Mouse (Mus musculus) cerebellum, adult 9-11 months (tissue): ENCODE data around the gene Rab31.

Source experiments
- DNase-seq: peaks from one replicate; pipeline ENCODE4 v3.0.0; 2022

Gene Rab31

DNA sequence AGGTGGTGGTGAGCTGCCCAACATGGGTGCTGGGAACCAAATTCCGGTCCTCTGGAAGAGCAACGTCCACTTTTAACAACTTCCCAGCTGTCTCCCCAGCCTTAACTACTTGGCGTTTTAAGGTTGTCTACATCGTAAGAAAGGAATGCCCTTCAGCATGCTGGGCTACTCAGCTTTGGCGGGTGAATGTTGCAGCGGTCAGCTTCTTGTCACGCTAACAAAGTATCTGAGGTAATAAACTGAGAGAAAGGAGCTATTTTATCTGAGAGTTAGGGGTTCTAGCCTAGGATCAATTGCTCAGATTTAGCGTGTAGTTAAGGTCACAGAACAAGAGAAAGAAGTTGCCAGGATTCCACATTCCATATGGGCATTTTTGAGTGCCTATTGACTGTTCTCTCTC lies 71.2 kb downstream of the Rab31 start:
- no peak for DNase-seq

- DNase-seq, result no peak
These were observed 72.5 kb downstream of the Rab31 start for GRCm38 (mm10) chr17:65700060-65700459.

DNA sequence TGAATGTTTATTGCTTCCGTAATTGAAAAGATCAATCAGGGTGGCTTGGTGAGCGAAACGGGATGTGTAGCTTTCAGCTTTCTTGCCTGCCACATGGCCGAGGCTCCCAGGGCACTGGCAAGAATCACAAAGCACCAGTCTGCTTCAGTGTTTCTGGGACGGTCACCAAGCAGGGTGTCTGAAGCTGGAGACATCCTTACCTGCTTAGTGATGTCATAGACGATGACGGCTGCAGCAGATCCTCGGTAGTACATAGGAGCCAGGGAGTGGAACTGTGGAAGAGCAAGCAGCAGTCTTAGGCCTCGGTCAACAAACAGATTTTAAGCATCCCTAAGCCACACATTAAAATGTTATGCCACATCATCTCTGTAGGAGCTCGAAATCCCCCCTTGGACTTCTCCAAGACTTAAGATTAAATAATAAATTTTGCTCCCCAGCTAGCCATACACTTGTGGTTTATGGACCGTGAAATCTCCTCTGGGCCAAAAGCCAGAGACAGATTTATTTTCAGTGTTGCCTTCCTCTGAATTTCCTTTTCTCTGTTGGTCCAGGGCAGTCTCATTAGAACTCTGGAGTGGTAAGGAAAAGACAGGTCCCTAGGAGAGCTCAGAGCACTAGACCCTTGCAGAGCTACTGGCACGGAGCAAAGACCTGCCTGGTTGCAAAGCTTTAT lies 74.6 kb downstream of the Rab31 start:
- DNase-seq, result peak; percentile 57

GRCm38 (mm10) chr17:65696939-65697338 lies 75.6 kb downstream of the Rab31 start:
- DNase-seq, result no peak

DNA sequence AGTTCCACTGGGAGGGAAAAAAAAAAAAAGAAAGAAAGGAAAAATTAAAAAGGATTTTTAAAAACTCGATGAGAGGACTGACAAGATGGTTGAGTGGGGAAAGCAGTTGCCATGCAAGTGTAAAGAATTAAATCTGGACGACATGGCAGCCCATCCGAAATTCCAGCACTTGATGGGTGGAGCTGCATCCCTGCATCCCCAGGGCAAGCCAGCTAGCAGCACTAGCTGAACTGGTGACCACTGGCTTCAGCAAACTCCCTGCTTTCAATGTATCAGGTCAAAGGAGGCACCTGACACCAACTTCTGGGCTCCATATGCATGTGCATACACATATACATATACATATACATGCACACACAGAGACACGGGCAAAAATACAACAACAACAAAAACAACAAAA lies 80.3 kb downstream of the Rab31 start:
- no peak for DNase-seq

- peak; percentile 95 for DNase-seq
These were observed 88.8 kb downstream of the Rab31 start for GRCm38 (mm10) chr17:65683731-65684130.

DNA sequence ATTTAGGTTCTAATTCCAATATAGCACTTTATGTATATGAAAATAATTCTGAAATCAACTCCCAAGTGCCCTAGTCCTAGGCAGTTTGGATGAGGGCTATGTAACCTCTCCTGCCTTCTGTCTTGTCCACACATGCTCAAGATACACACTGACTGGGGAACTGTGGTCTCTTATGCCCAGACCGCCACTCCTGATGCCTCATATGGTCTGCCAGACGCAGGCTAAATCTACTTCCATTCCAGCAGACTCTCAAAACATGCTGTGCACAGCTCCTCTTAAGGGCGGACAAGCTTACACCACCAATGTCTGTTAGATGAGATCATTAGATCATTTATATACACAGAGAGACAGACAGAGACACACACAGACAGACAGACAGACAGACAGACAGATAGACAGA lies 89.2 kb downstream of the Rab31 start:
- DNase-seq, result no peak

DNA sequence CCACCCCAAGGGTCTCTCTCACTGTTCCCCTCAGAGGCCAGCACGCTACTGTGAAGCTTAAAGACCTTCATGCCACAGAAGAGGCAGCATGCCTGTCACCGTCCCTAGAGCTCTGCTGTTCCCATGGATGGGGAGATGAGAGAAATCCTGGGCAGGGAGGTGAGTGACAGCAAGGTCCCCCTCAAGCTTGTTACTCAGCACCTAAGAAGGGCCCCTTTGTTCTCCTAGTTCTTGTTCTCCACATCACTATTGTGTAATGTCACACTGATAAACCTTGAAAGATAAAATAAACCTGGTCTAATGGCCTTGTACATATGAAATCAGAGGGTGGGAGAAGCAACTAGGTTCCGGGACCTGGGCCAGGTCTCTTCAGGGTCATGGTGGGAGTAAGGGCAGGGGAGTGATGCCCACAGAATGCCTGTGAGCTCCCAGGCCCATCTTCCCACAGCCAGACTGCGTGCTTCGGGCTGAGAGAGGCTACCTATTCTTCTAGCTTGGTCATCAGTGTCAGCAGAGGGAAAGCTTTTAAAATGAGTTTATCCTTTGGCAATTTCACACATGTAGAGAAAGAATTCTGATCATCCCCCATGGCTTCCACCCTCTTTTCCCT lies 90.4 kb downstream of the Rab31 start:
- DNase-seq, result no peak

- no peak for DNase-seq
These were observed 91.0 kb downstream of the Rab31 start for GRCm38 (mm10) chr17:65681516-65681915.

DNA sequence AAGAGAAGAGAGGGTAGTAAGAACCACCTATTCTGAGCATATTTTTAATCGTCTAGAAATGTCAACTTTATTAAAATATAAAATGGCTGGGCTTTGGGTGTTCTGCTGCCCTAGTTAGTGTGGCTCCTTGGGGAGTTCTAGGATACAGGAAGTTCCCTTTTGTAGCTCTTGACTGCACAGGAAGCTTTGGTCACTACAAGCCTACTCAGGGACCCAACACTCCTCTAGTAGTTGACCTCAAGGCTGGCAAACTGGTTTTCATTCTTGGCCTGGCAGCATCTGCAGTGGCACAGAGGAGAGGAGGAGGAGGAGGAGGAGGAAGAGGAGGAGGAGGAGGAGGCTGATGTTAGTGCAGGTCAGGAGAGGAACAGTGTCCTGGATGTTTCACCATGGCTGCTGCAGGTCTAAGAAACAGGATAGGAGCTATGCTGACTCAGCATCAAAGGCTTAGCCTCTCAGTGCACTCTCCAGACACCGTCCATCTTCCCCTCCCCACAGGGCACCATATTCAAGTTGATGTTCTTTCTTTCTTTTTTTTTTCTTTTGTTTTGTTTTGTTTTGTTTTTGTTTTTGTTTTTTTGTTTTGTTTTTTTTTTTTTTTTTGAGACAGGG lies 91.6 kb downstream of the Rab31 start:
- DNase-seq, result no peak

DNA sequence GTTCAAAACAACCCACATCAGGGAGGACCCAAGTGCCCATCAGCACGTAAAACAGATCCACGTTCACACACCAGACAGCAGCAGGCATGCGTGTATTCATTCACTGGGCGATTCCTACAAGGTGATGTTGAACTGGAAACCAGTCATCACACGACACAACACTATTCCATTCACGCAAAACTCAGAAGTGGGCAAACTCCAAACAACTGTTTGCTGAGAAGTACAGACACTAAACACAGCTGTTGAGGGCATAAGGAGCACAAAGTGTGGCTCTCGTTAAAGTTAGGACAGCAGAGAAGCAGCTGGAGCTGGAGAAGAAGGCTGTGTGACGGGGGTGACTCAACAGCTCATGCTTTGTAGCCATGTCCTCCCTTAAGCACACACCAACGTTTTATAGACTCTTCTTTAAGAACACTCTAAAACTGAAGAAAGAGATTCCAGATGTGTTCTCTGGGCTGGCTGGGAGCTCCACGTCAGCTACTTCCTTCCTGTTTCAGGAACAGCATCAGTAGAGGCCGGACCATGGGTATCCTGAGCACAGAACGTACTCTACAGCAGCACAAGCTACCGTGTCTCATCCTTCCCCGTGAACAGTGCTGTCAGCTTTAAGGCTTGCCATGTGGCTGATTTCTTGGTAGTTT lies 92.6 kb downstream of the Rab31 start:
- no peak for DNase-seq

DNA sequence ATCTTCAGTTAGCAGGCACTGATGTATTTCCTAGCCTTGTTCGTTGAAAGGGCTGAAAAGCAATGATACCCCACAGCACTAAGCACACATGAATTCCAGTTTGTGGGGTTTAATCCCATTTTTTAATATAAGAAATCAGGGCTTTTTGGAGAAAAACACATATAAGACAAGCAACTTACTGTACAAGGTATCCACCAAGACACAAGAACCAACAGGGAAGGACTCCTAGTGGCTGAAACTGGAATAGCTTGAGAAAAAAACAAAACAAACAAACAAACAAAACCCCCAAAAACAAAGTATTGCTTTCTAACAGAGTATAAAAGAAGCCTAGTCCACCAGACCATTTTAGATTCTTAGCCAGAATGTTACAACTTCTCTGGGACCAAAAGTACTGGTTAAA lies 94.8 kb downstream of the Rab31 start:
- DNase-seq, result no peak

DNA sequence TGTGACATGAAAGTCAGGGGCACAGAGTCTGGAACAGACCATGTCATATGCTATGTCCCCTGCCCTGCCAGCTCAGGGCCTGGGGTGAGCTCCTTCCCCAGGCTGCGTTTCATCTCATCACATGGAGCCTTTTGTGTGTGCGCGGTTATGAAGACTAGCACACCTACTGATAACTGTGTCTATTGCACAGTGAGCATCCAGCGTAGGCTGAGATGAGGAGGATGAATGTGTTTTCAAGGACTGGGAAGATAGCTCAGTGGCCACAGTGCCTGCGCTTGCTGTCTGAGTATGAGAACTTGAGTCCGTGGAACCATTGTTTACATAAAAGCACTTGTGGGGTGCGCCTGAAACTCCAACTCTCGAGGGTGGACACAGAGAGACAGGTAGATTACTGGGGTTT lies 96.0 kb downstream of the Rab31 start:
- DNase-seq, result no peak

DNA sequence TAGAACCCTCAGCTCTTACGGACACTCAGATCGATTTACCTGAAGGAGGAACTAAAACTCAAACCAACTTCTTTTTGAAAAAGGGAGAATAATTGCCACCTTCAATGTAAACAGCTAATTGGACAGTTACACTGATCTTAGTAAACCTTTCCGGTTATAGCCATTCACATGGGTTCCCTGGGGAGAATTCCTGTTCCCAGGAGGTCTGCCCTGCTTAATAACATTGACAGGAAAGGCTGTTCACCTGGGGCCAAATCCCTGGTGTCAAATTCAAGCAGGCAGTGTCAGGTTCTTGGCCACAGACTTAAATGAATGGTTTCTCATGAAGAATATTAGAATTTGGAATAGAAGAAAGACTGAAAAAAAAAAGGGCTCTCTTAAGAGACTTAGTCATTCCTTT lies 96.6 kb downstream of the Rab31 start:
- DNase-seq, result no peak

- DNase-seq, result no peak
These were observed 97.8 kb downstream of the Rab31 start for GRCm38 (mm10) chr17:65674710-65675171.

GRCm38 (mm10) chr17:65672926-65673325 lies 99.6 kb downstream of the Rab31 start:
- no peak for DNase-seq

DNA sequence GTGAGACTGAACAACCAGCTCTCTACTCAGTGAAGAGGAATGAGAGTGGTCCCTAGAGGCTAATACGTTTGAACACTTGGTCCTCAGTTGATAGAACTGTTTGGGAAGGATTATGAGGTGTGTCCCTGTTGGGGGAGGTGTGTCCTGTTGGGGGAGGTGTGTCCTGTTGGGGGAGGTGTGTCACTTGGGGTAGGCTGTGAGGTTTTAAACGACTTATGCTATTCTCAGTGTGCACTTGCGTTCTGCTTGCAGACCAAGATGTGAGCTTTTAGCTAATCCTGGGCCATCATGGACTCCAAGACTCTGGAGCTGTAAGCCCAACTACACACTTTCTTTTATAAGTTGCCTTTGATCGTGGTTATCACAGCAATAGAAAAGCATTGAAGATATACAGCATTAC lies 103.5 kb downstream of the Rab31 start:
- no peak for DNase-seq

GRCm38 (mm10) chr17:65667792-65668191 lies 104.8 kb downstream of the Rab31 start:
- DNase-seq, result no peak

- DNase-seq, result no peak
These were observed 106.0 kb downstream of the Rab31 start for GRCm38 (mm10) chr17:65666388-65667161.

DNA sequence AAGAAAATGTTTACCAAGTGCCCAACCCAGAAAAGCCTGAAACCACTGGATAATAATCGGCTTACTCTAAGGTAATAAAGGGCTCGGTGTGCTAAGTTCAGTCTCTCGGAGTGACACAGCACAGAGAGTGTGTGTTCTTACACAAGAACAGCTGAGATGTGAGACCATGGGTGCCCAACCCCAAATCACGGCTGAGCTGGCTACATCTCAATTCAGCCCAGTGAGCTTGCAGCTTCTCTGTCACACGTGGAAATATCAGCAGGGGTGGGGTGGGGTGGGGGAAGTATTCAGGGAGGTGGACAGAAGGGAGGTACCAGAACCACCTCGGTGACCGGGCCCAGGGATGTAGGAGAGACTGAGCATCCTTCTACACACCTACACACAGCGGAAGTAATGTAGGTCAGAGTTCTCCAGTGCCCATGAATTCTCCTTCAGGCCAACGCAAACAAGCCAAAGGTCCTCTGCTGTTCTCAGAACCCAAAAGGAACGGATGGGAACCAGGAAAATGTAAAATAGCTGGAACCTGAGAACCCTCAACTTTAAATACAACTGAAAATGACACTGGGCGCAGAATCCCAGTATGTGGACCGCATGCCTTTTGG lies 106.7 kb downstream of the Rab31 start:
- DNase-seq, result no peak

DNA sequence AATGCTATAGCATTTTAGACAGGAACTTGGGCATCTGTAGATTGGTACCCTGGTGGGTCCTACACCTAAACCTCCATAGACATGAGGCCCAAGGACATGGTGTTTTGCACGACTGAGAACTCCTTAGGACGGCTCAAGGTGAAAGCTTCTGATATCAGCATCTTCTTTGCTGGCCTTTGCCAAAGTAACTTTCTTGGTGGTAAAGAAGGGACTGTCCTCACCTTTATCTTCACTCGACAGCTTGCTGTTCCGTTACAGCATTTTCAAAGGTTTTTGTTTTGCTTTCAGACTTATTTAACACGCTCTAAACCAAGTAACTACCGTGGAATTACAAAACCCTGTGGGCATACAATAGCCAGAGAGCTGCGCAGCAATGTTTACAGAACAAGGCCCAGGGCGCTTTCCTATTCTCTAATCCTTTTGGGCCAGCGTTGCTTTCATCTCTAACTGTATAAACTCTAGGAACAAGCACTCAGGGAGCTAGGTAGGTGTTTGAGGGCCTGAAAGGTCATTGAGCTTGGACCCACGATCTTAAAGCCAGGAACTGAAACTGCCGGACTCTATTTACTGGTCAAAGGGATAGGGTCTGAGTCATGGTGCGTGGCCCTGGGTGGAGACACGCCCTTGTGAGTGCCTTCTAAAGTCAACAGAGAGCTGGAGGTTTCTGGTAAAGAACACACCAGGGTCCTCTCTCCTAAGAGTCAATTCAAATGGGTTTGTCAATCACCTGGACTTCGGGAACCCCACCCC lies 109.0 kb downstream of the Rab31 start:
- DNase-seq, result no peak

DNA sequence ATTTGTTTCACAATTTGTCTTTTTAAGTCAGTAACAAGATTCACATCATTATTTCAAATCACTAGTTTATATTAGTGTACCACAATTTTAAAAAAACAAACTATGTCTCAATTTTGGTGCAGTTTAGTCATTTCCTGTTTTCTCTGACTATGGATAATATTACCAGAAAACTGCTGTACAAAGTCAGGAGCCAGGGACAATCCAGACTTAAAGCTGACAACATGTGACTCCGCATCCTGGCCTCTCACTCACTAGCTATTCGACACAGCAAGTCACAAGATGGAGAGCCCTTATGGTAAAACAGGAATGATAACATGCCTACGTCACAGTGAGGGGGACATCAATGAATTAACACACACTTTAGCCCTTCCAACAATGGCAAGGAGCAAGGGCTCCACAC lies 109.9 kb downstream of the Rab31 start:
- DNase-seq, result no peak
